Mouse (Mus musculus) ZHBTc4 (cell line): ENCODE measurements around the gene Dnm2.

Experiments used
- DNase-seq: peaks from one replicate; pipeline ENCODE4 v3.0.0-alpha.2; 2011; ENCODE audit warnings: low read depth, low spot score

Gene Dnm2

GRCm38 (mm10) chr9:21430724-21431123 lies 6.0 kb downstream of the Dnm2 start:
- no peak for DNase-seq

GRCm38 (mm10) chr9:21432066-21432465 lies 7.4 kb downstream of the Dnm2 start:
- peak; percentile 39 for DNase-seq

GRCm38 (mm10) chr9:21433766-21434165 lies 9.1 kb downstream of the Dnm2 start:
- DNase-seq, result peak; percentile 54

GRCm38 (mm10) chr9:21434410-21434809 lies 9.7 kb downstream of the Dnm2 start:
- no peak for DNase-seq

- no peak for DNase-seq
Observed at GRCm38 (mm10) chr9:21435777-21436635, 11.3 kb downstream of the Dnm2 start.

- no peak for DNase-seq
Observed at GRCm38 (mm10) chr9:21437577-21437976, 12.9 kb downstream of the Dnm2 start.

GRCm38 (mm10) chr9:21438219-21438618 lies 13.5 kb downstream of the Dnm2 start:
- no peak for DNase-seq

GRCm38 (mm10) chr9:21439456-21439855 lies 14.7 kb downstream of the Dnm2 start:
- no peak for DNase-seq

GRCm38 (mm10) chr9:21439914-21440313 lies 15.2 kb downstream of the Dnm2 start:
- DNase-seq, result no peak

- DNase-seq, result no peak
Observed at GRCm38 (mm10) chr9:21440387-21440786, 15.7 kb downstream of the Dnm2 start.

GRCm38 (mm10) chr9:21443853-21444252 lies 19.1 kb downstream of the Dnm2 start:
- DNase-seq, result no peak

- no peak for DNase-seq
Observed at GRCm38 (mm10) chr9:21444574-21444973, 19.9 kb downstream of the Dnm2 start.

- peak; percentile 63 for DNase-seq
Observed at GRCm38 (mm10) chr9:21445081-21445744, 20.5 kb downstream of the Dnm2 start.

- no peak for DNase-seq
Observed at GRCm38 (mm10) chr9:21447778-21448177, 23.1 kb downstream of the Dnm2 start.

- no peak for DNase-seq
Observed at GRCm38 (mm10) chr9:21449710-21450109, 25.0 kb downstream of the Dnm2 start.

GRCm38 (mm10) chr9:21450270-21450669 lies 25.6 kb downstream of the Dnm2 start:
- DNase-seq, result no peak

- DNase-seq, result no peak
Observed at GRCm38 (mm10) chr9:21451391-21451790, 26.7 kb downstream of the Dnm2 start.

- DNase-seq, result no peak
Observed at GRCm38 (mm10) chr9:21451870-21452269, 27.2 kb downstream of the Dnm2 start.

GRCm38 (mm10) chr9:21453003-21453402 lies 28.3 kb downstream of the Dnm2 start:
- no peak for DNase-seq

GRCm38 (mm10) chr9:21453459-21453858 lies 28.8 kb downstream of the Dnm2 start:
- DNase-seq, result no peak

GRCm38 (mm10) chr9:21454556-21454955 lies 29.8 kb downstream of the Dnm2 start:
- peak; percentile 24 for DNase-seq

- peak; percentile 79 for DNase-seq
Observed at GRCm38 (mm10) chr9:21455103-21455770, 30.5 kb downstream of the Dnm2 start.
